Mouse (Mus musculus) limb, embryonic 13.5 days (tissue): Measurements from ENCODE around the gene Pou1f1. TPM values are rescaled to one million over a fixed set of nuclear protein-coding genes. Genes with fewer than 3 reads are reported as not detected.

ENCODE experiments used
- ATAC-seq: fragments of 200-750 bp; cut with Nextera tagmentation; 2 replicates; pipeline ENCODE4 v1.8.0; 2017; ENCODE audit warnings: low read depth, moderate number of reproducible peaks, moderate TSS enrichment; ENCODE audit not compliant: low FRiP score
- H3K27ac ChIP-seq: fragments of 300-500 bp; sonication (generic); 2 replicates; pipeline ENCODE4 v1.5.1; 2015; ENCODE audit warnings: inconsistent platforms, mild to moderate bottlenecking, moderate library complexity
- H3K27me3 ChIP-seq: fragments of 300-500 bp; sonication (generic); 2 replicates; pipeline ENCODE4 v1.6.1; 2015; ENCODE audit warnings: mild to moderate bottlenecking, inconsistent platforms
- H3K36me3 ChIP-seq: fragments of 300-500 bp; sonication (generic); 2 replicates; pipeline ENCODE4 v1.6.1; 2015; ENCODE audit warnings: inconsistent platforms, mild to moderate bottlenecking, moderate library complexity
- H3K4me1 ChIP-seq: fragments of 300-500 bp; sonication (generic); 2 replicates; pipeline ENCODE4 v1.6.1; 2015; ENCODE audit warnings: inconsistent platforms
- H3K4me2 ChIP-seq: fragments of 300-500 bp; sonication (generic); replicated peaks from 2 replicates; pipeline ENCODE4 v1.6.1; 2015; ENCODE audit warnings: inconsistent platforms, mild to moderate bottlenecking, moderate library complexity
- H3K4me3 ChIP-seq: fragments of 300-500 bp; sonication (generic); 2 replicates; pipeline ENCODE4 v1.5.1; 2015; ENCODE audit warnings: moderate library complexity, mild to moderate bottlenecking, inconsistent platforms
- H3K9ac ChIP-seq: fragments of 300-500 bp; sonication (generic); 2 replicates; pipeline ENCODE4 v1.6.1; 2015; ENCODE audit warnings: mild to moderate bottlenecking, inconsistent platforms
- H3K9me3 ChIP-seq: fragments of 300-500 bp; sonication (generic); 2 replicates; pipeline ENCODE4 v1.6.1; 2016; ENCODE audit warnings: inconsistent platforms
- WGBS: fragments of 180-500 bp; shearing (Covaris S2); methylation state at CpG from one replicate; pipeline ENCODE4 v1.1.7; 2015; 5-methylcytosine and 5-hydroxymethylcytosine counted together
- polyA plus RNA-seq: library from polyadenylated mRNA; unstranded; fragments of >200 nt; fragmentation: Nextera tagmentation; extraction: Ambion mirVana; gene quantifications from 2 replicates; pipeline ENCODE4 v1.2.1, GENCODE M21; 2015

The Pou1f1 gene
- polyA plus RNA-seq, 1 experiment from 2014 or later = 0.15 TPM

DNA sequence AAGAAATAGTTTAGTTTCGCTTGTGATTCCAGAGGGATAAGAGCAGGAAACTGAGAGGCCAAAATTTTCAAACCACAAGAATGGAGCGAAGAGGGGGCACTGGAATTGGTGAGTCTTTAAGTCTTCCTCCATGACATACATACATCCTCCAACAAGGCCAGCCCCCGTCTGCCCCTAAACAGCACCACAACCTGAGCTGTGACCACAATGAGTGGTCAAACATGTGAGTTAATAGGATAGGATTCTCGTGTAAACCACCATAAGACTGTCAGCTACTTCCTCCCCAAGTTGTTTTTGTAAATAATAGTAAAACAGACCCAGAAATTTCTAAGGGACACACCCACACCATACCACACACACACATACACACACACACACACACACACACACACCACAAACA, 48.5 kb downstream of the Pou1f1 start:
- Histone ChIP-seq H3K27me3 (no peaks in the 10 kb centered on the region), H3K9me3 (no peaks in the 10 kb centered on the region), H3K4me2 (no peak overlapping the region), H3K27ac (no peak overlapping the region), H3K4me3 (no peak overlapping the region), H3K4me1 (peaks cover 5% of the 10 kb centered on the region; the same call in 1 of the 2 replicates), H3K36me3 (no peaks in the 10 kb centered on the region), H3K9ac (no peak overlapping the region)
- WGBS = 79% methylated on average over 4 of the region's 4 CpGs
- ATAC-seq = no peak

DNA sequence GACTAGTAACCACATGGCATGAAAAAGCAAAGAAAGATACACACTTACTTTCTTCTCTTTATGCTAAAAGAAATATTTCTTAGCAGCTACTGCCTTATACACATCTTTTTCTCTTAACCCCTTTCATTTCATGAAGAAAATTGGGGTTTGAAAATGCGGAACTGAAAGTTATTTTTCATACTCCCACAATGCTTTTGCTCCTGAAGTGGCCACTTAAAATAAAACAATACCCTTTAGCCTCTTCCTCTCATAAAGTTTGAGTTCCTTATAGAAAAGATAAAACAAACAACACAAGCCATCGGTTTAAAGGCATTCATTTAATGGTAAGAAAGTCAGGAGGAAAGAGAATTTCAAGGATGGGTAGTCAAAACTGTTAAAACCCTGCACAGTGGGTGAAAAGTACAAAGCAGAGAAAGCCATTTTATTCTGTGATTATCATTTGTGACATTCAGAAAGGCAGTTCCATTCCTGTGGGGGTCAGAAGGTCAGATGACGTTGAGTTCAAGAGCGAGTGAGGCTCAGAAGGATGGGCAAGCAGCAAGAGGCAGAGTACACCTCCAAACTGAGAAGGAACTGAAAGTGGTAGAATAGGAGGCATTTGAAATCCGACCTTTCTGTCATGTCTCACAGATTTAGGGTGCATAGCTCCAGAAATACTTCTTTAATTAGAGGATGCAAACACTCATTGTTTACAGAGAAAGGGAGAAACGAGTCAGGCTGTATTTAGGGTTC, 57.2 kb downstream of the Pou1f1 start:
- WGBS = 67% methylated on average over 6 of the region's 6 CpGs
- no peak overlapping the region for H3K4me2 ChIP-seq
- no peak overlapping the region for H3K9ac ChIP-seq
- no peak overlapping the region for H3K4me3 ChIP-seq
- H3K36me3 ChIP-seq = no peaks in the 10 kb centered on the region
- H3K27ac ChIP-seq = no peak overlapping the region
- H3K27me3 ChIP-seq = no peaks in the 10 kb centered on the region
- no peaks in the 10 kb centered on the region for H3K4me1 ChIP-seq
- no peaks in the 10 kb centered on the region for H3K9me3 ChIP-seq
- no peak for ATAC-seq

Other genes starting within 250 kb of the Pou1f1 start
- 131 and 133 TPM in 2 replicates for gene Chmp2b, start 42.2 kb downstream of the Pou1f1 start, polyA plus RNA-seq